Mouse (Mus musculus) liver, postnatal 0 days (tissue): ENCODE results near the gene Phlda1. TPM values are rescaled to one million over a fixed set of nuclear protein-coding genes. Genes with fewer than 3 reads are reported as not detected.

Source experiments
- ATAC-seq: fragments of 200-750 bp; cut with Nextera tagmentation; 2 replicates; pipeline ENCODE4 v1.8.0; 2017; ENCODE audit warnings: mild to moderate bottlenecking, moderate library complexity
- DNase-seq: peaks from one replicate; pipeline ENCODE4 v3.0.0-alpha.2; 2016
- H3K27ac ChIP-seq: fragments of 300-500 bp; sonication (generic); 2 replicates; pipeline ENCODE4 v1.5.1; 2014; ENCODE audit warnings: antibody characterized with exemption, moderate library complexity, mild to moderate bottlenecking, low read depth
- H3K27me3 ChIP-seq: fragments of 300-500 bp; sonication (generic); 2 replicates; pipeline ENCODE4 v1.6.1; 2014; ENCODE audit warnings: low read length, control low read depth, mixed read lengths; ENCODE audit not compliant: insufficient read depth
- H3K36me3 ChIP-seq: fragments of 300-500 bp; sonication (generic); replicated peaks from 2 replicates; pipeline ENCODE4 v1.6.1; 2014; ENCODE audit warnings: mild to moderate bottlenecking, control low read depth, low read length, moderate library complexity, mixed read lengths; ENCODE audit not compliant: insufficient read depth
- H3K4me1 ChIP-seq: fragments of 300-500 bp; sonication (generic); 2 replicates; pipeline ENCODE4 v1.6.1; 2014; ENCODE audit warnings: antibody characterized with exemption, mild to moderate bottlenecking, control low read depth; ENCODE audit not compliant: insufficient read depth
- H3K4me2 ChIP-seq: fragments of 300-500 bp; sonication (generic); 2 replicates; pipeline ENCODE4 v1.6.1; 2014; ENCODE audit warnings: low read depth, mild to moderate bottlenecking, low read length, moderate library complexity, mixed read lengths
- H3K4me3 ChIP-seq: fragments of 300-500 bp; sonication (generic); 2 replicates; pipeline ENCODE4 v1.5.1; 2014; ENCODE audit warnings: low read depth, low read length
- H3K9ac ChIP-seq: fragments of 300-500 bp; sonication (generic); replicated peaks from 2 replicates; pipeline ENCODE4 v1.6.1; 2014; ENCODE audit warnings: mild to moderate bottlenecking, moderate library complexity
- H3K9me3 ChIP-seq: fragments of 300-500 bp; sonication (generic); 2 replicates; pipeline ENCODE4 v1.6.1; 2016; ENCODE audit warnings: mild to moderate bottlenecking, control low read depth, low read length, mixed read lengths
- CTCF ChIP-seq: sonication (generic); IDR thresholded peaks from 2 replicates; pipeline ENCODE4 v1.5.1; 2016; ENCODE audit warnings: antibody characterized with exemption, low read depth
- EP300 ChIP-seq: IDR thresholded peaks from 2 replicates; pipeline ENCODE4 v1.6.1; 2016; ENCODE audit warnings: antibody characterized with exemption, low read depth, mild to moderate bottlenecking
- WGBS: fragments of 180-500 bp; shearing (Covaris S2); extraction: QIAGEN DNeasy Blood & Tissue Kit; methylation state at CpG from one replicate; pipeline ENCODE4 v1.1.7; 2014; ENCODE audit not compliant: insufficient replicate concordance; 5-methylcytosine and 5-hydroxymethylcytosine counted together
- polyA plus RNA-seq: library from polyadenylated mRNA; unstranded; fragments of >200 nt; fragmentation: Nextera tagmentation; extraction: Ambion mirVana; gene quantifications from 2 replicates; pipeline ENCODE4 v1.2.1, GENCODE M21; 2015

Gene Phlda1
- polyA plus RNA-seq, 1 experiment from 2014 or later, result 29.6 TPM

- TF ChIP-seq EP300, result no peak
- TF ChIP-seq CTCF, result no peak
- H3K36me3 ChIP-seq, result no peaks in the 10 kb centered on the region
- no peak overlapping the region for H3K4me3 ChIP-seq
- ATAC-seq (0 out of 2 replicates have a peak, but pooled peaks have one; percentile 13), DNase-seq (no peak)
- H3K27me3 ChIP-seq, result no peaks in the 10 kb centered on the region
- no peak overlapping the region for H3K9ac ChIP-seq
- 0 out of 2 replicates have a peak overlapping the region, but pooled peaks have one; percentile 58 for H3K27ac ChIP-seq
- H3K4me2 ChIP-seq, result peak overlapping the region; percentile 38
- peaks cover 20% of the 10 kb centered on the region for H3K4me1 ChIP-seq
- WGBS, result 67% methylated on average over 17 of the region's 17 CpGs
- H3K9me3 ChIP-seq, result no peaks in the 10 kb centered on the region
These were observed 9.3 kb downstream of the Phlda1 start for GRCm38 (mm10) chr10:111515071-111516010.

- WGBS, result 19% methylated on average over 13 of the region's 13 CpGs
- Histone ChIP-seq H3K9me3 (no peaks in the 10 kb centered on the region), H3K4me3 (no peak overlapping the region), H3K4me2 (peak overlapping the region; percentile 38), H3K36me3 (no peaks in the 10 kb centered on the region), H3K27me3 (no peaks in the 10 kb centered on the region), H3K9ac (no peak overlapping the region), H3K4me1 (peaks cover 20% of the 10 kb centered on the region), H3K27ac (peak overlapping the region; percentile 58)
- DNase-seq (peak; percentile 42), ATAC-seq (peak; percentile 76)
- TF ChIP-seq EP300, result peak; percentile 50; the same call in 1 of the 2 replicates
- no peak for TF ChIP-seq CTCF
These were observed 10.1 kb downstream of the Phlda1 start for GRCm38 (mm10) chr10:111516172-111516588.

GRCm38 (mm10) chr10:111516804-111517436, 10.8 kb downstream of the Phlda1 start:
- Histone ChIP-seq H3K4me3 (no peak overlapping the region), H3K36me3 (no peaks in the 10 kb centered on the region), H3K4me2 (peak overlapping the region; percentile 38; the same call in 1 of the 2 replicates), H3K27me3 (no peaks in the 10 kb centered on the region), H3K9me3 (no peaks in the 10 kb centered on the region), H3K9ac (no peak overlapping the region), H3K27ac (peak overlapping the region; percentile 58), H3K4me1 (peaks cover 20% of the 10 kb centered on the region)
- TF ChIP-seq CTCF (no peak), EP300 (no peak)
- WGBS, result 74% methylated on average over 8 of the region's 8 CpGs
- ATAC-seq (peak; percentile 42), DNase-seq (no peak)

- no peaks in the 10 kb centered on the region for H3K27me3 ChIP-seq
- H3K4me1 ChIP-seq, result peaks cover 20% of the 10 kb centered on the region
- H3K9ac ChIP-seq, result no peak overlapping the region
- TF ChIP-seq EP300, result no peak
- no peak for TF ChIP-seq CTCF
- no peak for DNase-seq
- WGBS, result 78% methylated on average over 4 of the region's 4 CpGs
- no peak overlapping the region for H3K4me3 ChIP-seq
- no peak overlapping the region for H3K27ac ChIP-seq
- H3K9me3 ChIP-seq, result no peaks in the 10 kb centered on the region
- no peak overlapping the region for H3K4me2 ChIP-seq
- no peak for ATAC-seq
- H3K36me3 ChIP-seq, result no peaks in the 10 kb centered on the region
These were observed 12.3 kb downstream of the Phlda1 start for GRCm38 (mm10) chr10:111518350-111518749.

- H3K9ac ChIP-seq, result no peak overlapping the region
- ATAC-seq, result no peak
- no peak for DNase-seq
These were observed 13.7 kb downstream of the Phlda1 start for GRCm38 (mm10) chr10:111519620-111520370.

More at GRCm38 (mm10) chr10:111519620-111520370, 13.7 kb downstream of the Phlda1 start:
- H3K27ac ChIP-seq, result no peak overlapping the region
- H3K36me3 ChIP-seq, result no peaks in the 10 kb centered on the region
- peak overlapping the region; percentile 42; the same call in 1 of the 2 replicates for H3K4me2 ChIP-seq
- WGBS, result 51% methylated on average over 24 of the region's 24 CpGs
- no peak for TF ChIP-seq CTCF
- TF ChIP-seq EP300, result no peak
- peaks cover 20% of the 10 kb centered on the region for H3K4me1 ChIP-seq
- H3K27me3 ChIP-seq, result no peaks in the 10 kb centered on the region
- no peaks in the 10 kb centered on the region for H3K9me3 ChIP-seq
- no peak overlapping the region for H3K4me3 ChIP-seq
